Mouse (Mus musculus) embryo, embryonic 10.5 days (tissue): ENCODE results near the gene Slmap.

Source experiments
- DNase-seq: peaks from one replicate; pipeline ENCODE4 v3.0.0-alpha.2; 2015; ENCODE audit warnings: low spot score

The Slmap gene

GRCm38 (mm10) chr14:26476391-26476790 lies 58.3 kb downstream of the Slmap start:
- no peak for DNase-seq

- no peak for DNase-seq
Observed at GRCm38 (mm10) chr14:26467974-26468373, 66.8 kb downstream of the Slmap start.

GRCm38 (mm10) chr14:26466544-26467125 lies 68.1 kb downstream of the Slmap start:
- DNase-seq: no peak

- no peak for DNase-seq
Observed at GRCm38 (mm10) chr14:26465898-26466297, 68.8 kb downstream of the Slmap start.

GRCm38 (mm10) chr14:26459516-26459915 lies 75.2 kb downstream of the Slmap start:
- DNase-seq: peak; percentile 24

GRCm38 (mm10) chr14:26454851-26455250 lies 79.9 kb downstream of the Slmap start:
- peak; percentile 10 for DNase-seq

- DNase-seq: peak; percentile 19
Observed at GRCm38 (mm10) chr14:26450036-26450800, 84.5 kb downstream of the Slmap start.

- DNase-seq: no peak
Observed at GRCm38 (mm10) chr14:26448581-26448980, 86.2 kb downstream of the Slmap start.

GRCm38 (mm10) chr14:26447223-26447622 lies 87.5 kb downstream of the Slmap start:
- no peak for DNase-seq

- DNase-seq: no peak
Observed at GRCm38 (mm10) chr14:26446538-26446937, 88.2 kb downstream of the Slmap start.

- no peak for DNase-seq
Observed at GRCm38 (mm10) chr14:26442534-26442933, 92.2 kb downstream of the Slmap start.

- no peak for DNase-seq
Observed at GRCm38 (mm10) chr14:26441041-26441812, 93.5 kb downstream of the Slmap start.

- no peak for DNase-seq
Observed at GRCm38 (mm10) chr14:26439996-26440395, 94.7 kb downstream of the Slmap start.

- DNase-seq: no peak
Observed at GRCm38 (mm10) chr14:26437771-26438170, 97.0 kb downstream of the Slmap start.

- DNase-seq: no peak
Observed at GRCm38 (mm10) chr14:26436304-26436703, 98.4 kb downstream of the Slmap start.

GRCm38 (mm10) chr14:26432320-26432719 lies 102.4 kb downstream of the Slmap start:
- DNase-seq: no peak

- no peak for DNase-seq
Observed at GRCm38 (mm10) chr14:26431919-26432318, 102.8 kb downstream of the Slmap start.

GRCm38 (mm10) chr14:26420231-26420630 lies 114.5 kb downstream of the Slmap start:
- DNase-seq: no peak

- DNase-seq: peak; percentile 29
Observed at GRCm38 (mm10) chr14:26417956-26418355, 116.8 kb downstream of the Slmap start.

- no peak for DNase-seq
Observed at GRCm38 (mm10) chr14:26417088-26417487, 117.6 kb downstream of the Slmap start.

GRCm38 (mm10) chr14:26413581-26413980 lies 121.2 kb downstream of the Slmap start:
- no peak for DNase-seq

GRCm38 (mm10) chr14:26406746-26407145 lies 128.0 kb downstream of the Slmap start:
- no peak for DNase-seq
